Mouse (Mus musculus) small intestine, adult 2 months (tissue): ENCODE data around the gene Thada. TPM values are rescaled to one million over a fixed set of nuclear protein-coding genes. Genes with fewer than 3 reads are reported as not detected.

Source experiments
- H3K27ac ChIP-seq: fragments of 200-500 bp; 2 replicates; pipeline ENCODE4 v1.5.1; 2012; ENCODE audit warnings: low read depth, low read length, control low read depth, inconsistent platforms; ENCODE audit not compliant: insufficient read depth
- H3K27me3 ChIP-seq: fragments of 200-500 bp; 2 replicates; pipeline ENCODE4 v1.6.1; 2012; ENCODE audit warnings: mild to moderate bottlenecking, moderate library complexity, low read length, inconsistent platforms; ENCODE audit not compliant: control insufficient read depth, insufficient read depth
- H3K36me3 ChIP-seq: fragments of 200-500 bp; 2 replicates; pipeline ENCODE4 v1.6.1; 2012; ENCODE audit warnings: mild to moderate bottlenecking, low read length, control low read depth, inconsistent platforms; ENCODE audit not compliant: control insufficient read depth, insufficient read depth
- H3K4me1 ChIP-seq: fragments of 200-500 bp; 2 replicates; pipeline ENCODE4 v1.6.1; 2012; ENCODE audit warnings: low read length, inconsistent platforms, mixed read lengths; ENCODE audit not compliant: control insufficient read depth, insufficient read depth, insufficient read length
- H3K4me3 ChIP-seq: fragments of 200-500 bp; 2 replicates; pipeline ENCODE4 v1.5.1; 2012; ENCODE audit warnings: low read depth, mild to moderate bottlenecking, control low read depth, inconsistent platforms, low read length, moderate library complexity
- CTCF ChIP-seq: fragments of 200-500 bp; IDR thresholded peaks from 2 replicates; pipeline ENCODE4 v1.5.1; 2012; ENCODE audit warnings: low read depth, mild to moderate bottlenecking, control low read depth, inconsistent platforms, low read length, moderate library complexity, mixed read lengths; ENCODE audit not compliant: insufficient replicate concordance, insufficient read length; ENCODE audit errors: extremely low read depth
- POLR2A ChIP-seq: fragments of 200-500 bp; IDR thresholded peaks from 2 replicates; pipeline ENCODE4 v1.6.1; 2012; ENCODE audit warnings: low read depth, mild to moderate bottlenecking, control low read depth, inconsistent platforms, low read length, moderate library complexity
- WGBS: fragments of 180-500 bp; shearing (Covaris S2); methylation state at CpG from one replicate; pipeline ENCODE4 v1.1.7; 2018; 5-methylcytosine and 5-hydroxymethylcytosine counted together
- polyA plus RNA-seq: library from polyadenylated mRNA; depleted of rRNA; stranded (reverse); fragments of >200 nt; gene quantifications from 2 replicates; pipeline ENCODE4 v1.2.3, GENCODE M21; 2012

The Thada gene
- polyA plus RNA-seq, 1 experiment, result 3.5 TPM

- Histone ChIP-seq H3K27ac (no peak overlapping the region), H3K36me3 (no peaks in the 10 kb centered on the region), H3K27me3 (no peaks in the 10 kb centered on the region), H3K4me1 (peaks cover 6% of the 10 kb centered on the region; the same call in 1 of the 2 replicates), H3K4me3 (no peak overlapping the region)
- no peak for TF ChIP-seq CTCF
- no peak for TF ChIP-seq POLR2A
- WGBS, result 34% methylated on average over 18 of the region's 18 CpGs
Observed at GRCm38 (mm10) chr17:84244182-84244920, 221.7 kb downstream of the Thada start.

- TF ChIP-seq POLR2A (no peak), CTCF (no peak)
- Histone ChIP-seq H3K4me3 (no peak overlapping the region), H3K27ac (no peak overlapping the region), H3K4me1 (peaks cover 6% of the 10 kb centered on the region; the same call in 1 of the 2 replicates), H3K27me3 (no peaks in the 10 kb centered on the region), H3K36me3 (no peaks in the 10 kb centered on the region)
- WGBS, result 57% methylated on average over 6 of the region's 6 CpGs
Observed at GRCm38 (mm10) chr17:84243759-84244158, 222.2 kb downstream of the Thada start.

GRCm38 (mm10) chr17:84241308-84241957 is 224.6 kb downstream of the Thada start:
- TF ChIP-seq POLR2A (no peak), CTCF (no peak)
- H3K27me3 ChIP-seq, result no peaks in the 10 kb centered on the region
- H3K4me3 ChIP-seq, result no peak overlapping the region
- no peak overlapping the region for H3K27ac ChIP-seq
- WGBS, result 97% methylated on average over 6 of the region's 6 CpGs
- peaks cover 6% of the 10 kb centered on the region; the same call in 1 of the 2 replicates for H3K4me1 ChIP-seq
- no peaks in the 10 kb centered on the region for H3K36me3 ChIP-seq

- no peak for TF ChIP-seq POLR2A
- no peak for TF ChIP-seq CTCF
- no peaks in the 10 kb centered on the region for H3K27me3 ChIP-seq
- 64% methylated on average over 2 of the region's 2 CpGs for WGBS
- no peaks in the 10 kb centered on the region for H3K36me3 ChIP-seq
- no peak overlapping the region for H3K27ac ChIP-seq
- no peak overlapping the region for H3K4me3 ChIP-seq
- H3K4me1 ChIP-seq, result peaks cover 3% of the 10 kb centered on the region; the same call in 1 of the 2 replicates
Observed at GRCm38 (mm10) chr17:84239679-84240292, 226.2 kb downstream of the Thada start.

GRCm38 (mm10) chr17:84238174-84238573 is 227.8 kb downstream of the Thada start:
- no peak for TF ChIP-seq CTCF
- no peak for TF ChIP-seq POLR2A
- no peaks in the 10 kb centered on the region for H3K27me3 ChIP-seq
- 0 out of 2 replicates have a peak, but pooled peaks cover 2% of the 10 kb centered on the region for H3K4me1 ChIP-seq
- H3K27ac ChIP-seq, result no peak overlapping the region
- H3K4me3 ChIP-seq, result no peak overlapping the region
- 83% methylated on average over 1 of the region's 1 CpGs for WGBS
- H3K36me3 ChIP-seq, result no peaks in the 10 kb centered on the region

GRCm38 (mm10) chr17:84236781-84237557 is 229.0 kb downstream of the Thada start:
- WGBS, result 76% methylated on average over 7 of the region's 7 CpGs
- no peaks in the 10 kb centered on the region for H3K27me3 ChIP-seq
- H3K4me1 ChIP-seq, result 0 out of 2 replicates have a peak, but pooled peaks cover 2% of the 10 kb centered on the region
- no peak for TF ChIP-seq POLR2A
- no peak for TF ChIP-seq CTCF
- no peak overlapping the region for H3K4me3 ChIP-seq
- no peaks in the 10 kb centered on the region for H3K36me3 ChIP-seq
- no peak overlapping the region for H3K27ac ChIP-seq
